Mouse (Mus musculus) heart, adult 9 months (tissue): ENCODE measurements around the gene Smtnl1.

Source experiments
- DNase-seq, 2 experiments: peaks; one replicate each; pipeline ENCODE4 v3.0.0; 2022; ENCODE audit warnings: low spot score in 2 of 2

Gene Smtnl1

DNA sequence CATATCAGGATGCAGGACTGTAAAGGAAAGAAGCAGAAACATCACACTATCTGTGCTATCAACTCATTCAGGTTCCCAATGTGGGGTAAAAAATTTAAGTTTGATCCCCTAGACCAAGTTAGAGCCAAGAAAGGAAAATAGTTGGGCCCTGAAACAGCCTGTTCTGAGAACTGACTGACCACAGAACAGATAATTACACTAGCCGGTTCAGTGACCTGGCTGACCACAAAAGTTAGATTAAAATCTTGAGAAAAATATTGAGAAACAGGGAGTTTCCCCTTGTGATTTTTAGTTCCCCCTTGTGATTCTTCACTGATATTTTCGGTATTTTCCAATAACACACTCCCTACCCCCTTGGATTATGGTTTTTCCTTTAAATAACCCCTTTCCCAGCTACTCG lies 28.6 kb downstream of the Smtnl1 start:
- no peak for DNase-seq

GRCm38 (mm10) chr2:84793154-84793553 lies 29.3 kb downstream of the Smtnl1 start:
- DNase-seq = no peak

DNA sequence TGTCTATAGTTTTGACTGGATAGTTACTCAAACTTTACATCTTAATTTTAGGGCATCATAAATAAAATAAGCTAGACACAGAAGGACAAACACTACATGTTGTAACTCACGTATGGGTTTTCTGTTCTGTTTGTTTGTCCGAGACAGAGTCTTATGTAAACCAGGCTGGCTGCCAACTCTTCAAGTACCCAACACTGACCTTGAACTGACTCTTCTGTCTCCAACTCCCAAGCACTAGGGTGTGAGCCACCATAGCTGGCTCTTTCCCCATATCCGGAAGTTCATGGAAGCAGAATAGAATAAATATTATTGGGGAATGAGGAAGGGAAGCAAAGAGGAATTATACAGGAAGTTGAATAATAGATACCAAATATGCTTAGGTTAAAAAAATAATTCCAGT lies 29.9 kb downstream of the Smtnl1 start:
- no peak for DNase-seq

DNA sequence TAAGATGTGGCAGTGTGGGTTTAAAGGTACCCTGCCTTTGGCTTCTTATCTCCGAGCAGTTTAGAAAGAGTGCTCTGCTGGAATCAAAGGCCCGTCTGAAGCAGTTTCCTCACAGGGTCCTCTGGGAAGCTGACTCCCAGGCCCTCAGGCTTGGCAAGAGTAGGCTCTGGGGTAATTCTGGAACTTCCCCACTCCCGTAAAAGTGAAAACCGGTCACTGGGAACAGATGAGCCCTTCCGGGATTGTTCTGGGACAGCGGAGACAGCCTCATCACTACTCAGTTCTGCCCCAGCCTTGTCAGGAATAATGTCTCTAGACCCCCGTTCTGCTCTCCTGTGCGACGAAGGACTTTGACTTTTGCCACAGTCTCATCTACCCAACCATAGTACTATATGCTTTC lies 32.0 kb downstream of the Smtnl1 start:
- peak; percentile 32 to 50 for DNase-seq

DNA sequence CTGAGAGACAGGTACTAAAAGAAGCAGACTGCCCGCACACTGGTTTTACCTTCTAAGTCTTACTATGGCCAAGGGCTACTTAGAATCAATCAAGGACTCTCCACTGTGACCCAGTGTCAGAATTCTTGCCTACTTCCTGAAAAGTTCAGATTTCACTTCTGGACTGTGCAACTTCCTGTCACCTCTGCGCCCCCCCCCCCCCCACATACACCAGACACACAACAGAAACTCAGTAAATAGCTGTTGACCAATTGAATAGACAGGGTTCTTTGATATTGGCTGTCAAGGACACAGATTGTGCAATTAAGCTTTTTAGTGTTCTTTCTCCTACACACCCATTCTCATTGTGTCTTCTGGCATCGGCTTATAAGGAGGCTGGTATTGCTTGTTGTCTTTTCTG lies 34.1 kb downstream of the Smtnl1 start:
- no peak for DNase-seq

DNA sequence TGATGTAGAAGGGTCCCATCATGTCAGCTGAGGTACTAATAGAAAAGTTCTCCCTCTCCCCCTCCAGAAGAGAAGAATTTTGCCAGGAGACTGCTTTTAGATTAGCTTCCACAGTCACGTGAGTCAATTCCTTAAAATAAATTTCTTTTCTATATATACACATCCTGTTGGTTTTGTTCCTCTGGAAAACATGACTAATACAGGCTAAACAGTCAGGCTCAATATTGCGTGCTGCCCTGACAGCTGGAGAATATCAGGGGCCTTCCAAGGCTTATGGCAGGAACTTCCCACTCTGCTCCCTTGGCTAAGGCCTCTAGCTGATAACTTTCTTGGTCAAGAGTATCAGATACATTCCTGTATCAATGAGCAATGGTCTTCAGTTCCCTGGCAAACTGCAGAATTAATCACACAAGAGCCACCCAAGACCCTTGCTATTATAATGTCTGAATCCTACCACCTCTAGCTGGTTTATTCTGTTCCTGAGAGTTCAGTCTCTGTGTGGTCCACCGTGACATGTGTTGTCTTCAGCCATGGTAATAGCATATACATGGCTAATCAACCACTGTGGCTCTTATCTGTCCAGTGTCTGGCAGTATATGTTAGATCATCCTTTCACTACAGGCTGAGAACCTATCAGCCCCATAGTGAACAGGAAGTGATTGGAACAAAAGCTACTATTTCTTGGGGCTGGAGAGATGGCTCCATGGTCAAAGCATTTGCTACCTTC lies 38.4 kb downstream of the Smtnl1 start:
- DNase-seq = peak; percentile 64 to 66

GRCm38 (mm10) chr2:84783315-84783714 lies 39.1 kb downstream of the Smtnl1 start:
- DNase-seq = no peak

GRCm38 (mm10) chr2:84779210-84779609 lies 43.2 kb downstream of the Smtnl1 start:
- no peak for DNase-seq

- no peak for DNase-seq
Observed at GRCm38 (mm10) chr2:84777706-84778105, 44.7 kb downstream of the Smtnl1 start.

- peak; percentile 29 to 64 for DNase-seq
Observed at GRCm38 (mm10) chr2:84775665-84776064, 46.8 kb downstream of the Smtnl1 start.

DNA sequence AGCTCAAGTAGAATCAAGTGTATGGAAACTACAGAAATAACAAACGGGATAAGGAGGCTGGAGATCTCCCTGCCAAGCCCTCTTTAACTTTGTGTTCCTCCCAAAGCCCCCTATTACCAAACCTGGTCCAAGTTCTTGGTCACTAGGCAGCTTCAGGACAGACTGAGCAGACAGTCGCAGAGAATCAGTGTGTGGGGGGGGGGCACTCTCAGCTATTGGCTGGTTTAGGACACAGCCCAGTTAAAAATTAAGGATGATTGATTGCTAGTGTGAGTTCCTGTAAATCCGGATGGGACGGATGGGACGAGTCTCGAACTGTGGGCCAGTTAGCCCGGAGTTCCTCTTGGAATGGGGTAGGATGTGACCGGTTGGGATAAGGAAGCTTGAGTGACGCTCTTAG lies 47.2 kb downstream of the Smtnl1 start, which contains the start of gene Serping1:
Serping1 (minus strand) TSS at position 204 of the 400 bp plus-strand sequence.
- peak; percentile 28 to 34 for DNase-seq

GRCm38 (mm10) chr2:84774751-84775150 lies 47.7 kb downstream of the Smtnl1 start:
- peak; percentile 90 to 91 for DNase-seq

DNA sequence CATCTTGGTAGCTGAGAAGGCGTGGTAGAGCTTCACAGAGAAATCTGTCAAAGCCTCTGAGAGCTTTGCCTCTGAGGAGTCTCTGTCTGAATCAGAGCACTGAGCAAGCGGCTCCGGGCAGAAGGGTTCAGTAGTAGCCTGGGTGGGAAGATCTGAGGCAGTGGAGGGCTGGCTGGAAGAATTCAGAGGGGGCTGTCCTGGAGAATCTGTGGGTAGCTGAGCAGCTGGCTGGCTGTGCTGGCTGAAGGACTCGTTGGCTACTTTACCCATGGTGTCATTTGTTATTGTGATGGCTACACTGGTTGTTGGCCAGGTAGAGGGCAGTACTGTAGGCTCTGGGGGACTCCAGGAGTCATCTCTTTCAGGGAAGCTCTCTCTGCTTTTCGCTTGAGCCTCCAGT lies 49.3 kb downstream of the Smtnl1 start:
- DNase-seq = peak in 1 of 2 experiments; percentile 11

DNA sequence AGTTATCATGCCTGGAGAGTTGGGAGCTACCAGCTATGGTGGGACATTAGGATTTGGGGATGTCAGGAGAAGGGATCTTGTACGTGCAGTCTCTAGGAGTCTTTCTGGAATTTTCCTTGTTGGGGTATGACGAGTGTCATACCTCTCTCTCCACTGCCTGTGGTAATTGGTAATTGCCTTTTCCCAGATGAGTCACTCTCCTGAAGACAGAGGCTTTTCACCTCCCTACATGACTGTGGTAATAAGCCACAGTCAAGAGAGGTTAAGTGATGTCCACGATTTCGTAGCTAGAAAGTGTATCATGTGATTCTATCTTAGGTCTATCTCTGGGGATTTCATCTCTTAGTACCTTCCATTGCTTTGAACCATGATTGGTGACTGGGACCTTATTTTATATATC lies 50.0 kb downstream of the Smtnl1 start:
- no peak for DNase-seq

GRCm38 (mm10) chr2:84770501-84770900 lies 52.0 kb downstream of the Smtnl1 start:
- DNase-seq = peak; percentile 69 to 74

- no peak for DNase-seq
Observed at GRCm38 (mm10) chr2:84762818-84763217, 59.6 kb downstream of the Smtnl1 start.

DNA sequence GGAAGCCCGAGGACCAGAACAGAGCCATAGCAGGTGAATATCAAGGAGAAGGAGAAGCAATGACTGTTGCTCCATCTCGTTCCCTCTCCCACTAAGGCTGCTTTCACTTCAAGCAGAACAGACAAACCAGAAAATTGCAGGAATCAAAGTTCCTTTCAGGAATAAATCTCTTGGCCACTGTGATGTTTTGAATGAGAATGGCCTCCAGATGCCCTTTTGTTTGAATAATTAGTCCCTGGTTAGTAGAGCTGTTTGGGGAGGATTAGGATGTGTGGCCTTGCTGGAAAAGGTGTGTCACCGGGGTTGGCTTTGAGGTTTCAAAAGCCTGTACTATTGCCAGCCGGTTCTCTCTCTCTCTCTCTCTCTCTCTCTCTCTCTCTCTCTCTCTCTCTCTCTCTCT lies 60.2 kb downstream of the Smtnl1 start:
- no peak for DNase-seq

GRCm38 (mm10) chr2:84761840-84762239 lies 60.6 kb downstream of the Smtnl1 start:
- no peak for DNase-seq

DNA sequence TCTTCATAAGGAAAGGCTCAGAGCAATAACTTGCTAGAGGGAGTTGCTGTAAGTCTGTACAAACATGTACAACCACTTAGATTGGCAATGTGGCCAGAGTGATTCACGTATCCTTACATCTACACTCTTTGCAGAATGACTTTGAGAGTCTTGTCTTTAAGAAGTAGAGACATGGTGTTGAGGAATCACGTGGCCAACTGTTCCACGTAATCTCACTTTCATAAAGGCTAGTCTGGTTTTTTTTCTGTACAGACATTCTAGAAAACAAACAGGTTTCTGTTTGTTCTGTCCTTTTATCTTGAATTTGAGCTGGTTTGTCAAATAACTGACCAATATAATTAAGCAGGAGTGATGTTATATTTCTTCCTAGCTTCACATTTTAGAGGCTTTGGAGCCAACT lies 61.1 kb downstream of the Smtnl1 start:
- DNase-seq = no peak
